8 mouse cellular contexts compared by ENCODE assay signal in the genomic region with DNA sequence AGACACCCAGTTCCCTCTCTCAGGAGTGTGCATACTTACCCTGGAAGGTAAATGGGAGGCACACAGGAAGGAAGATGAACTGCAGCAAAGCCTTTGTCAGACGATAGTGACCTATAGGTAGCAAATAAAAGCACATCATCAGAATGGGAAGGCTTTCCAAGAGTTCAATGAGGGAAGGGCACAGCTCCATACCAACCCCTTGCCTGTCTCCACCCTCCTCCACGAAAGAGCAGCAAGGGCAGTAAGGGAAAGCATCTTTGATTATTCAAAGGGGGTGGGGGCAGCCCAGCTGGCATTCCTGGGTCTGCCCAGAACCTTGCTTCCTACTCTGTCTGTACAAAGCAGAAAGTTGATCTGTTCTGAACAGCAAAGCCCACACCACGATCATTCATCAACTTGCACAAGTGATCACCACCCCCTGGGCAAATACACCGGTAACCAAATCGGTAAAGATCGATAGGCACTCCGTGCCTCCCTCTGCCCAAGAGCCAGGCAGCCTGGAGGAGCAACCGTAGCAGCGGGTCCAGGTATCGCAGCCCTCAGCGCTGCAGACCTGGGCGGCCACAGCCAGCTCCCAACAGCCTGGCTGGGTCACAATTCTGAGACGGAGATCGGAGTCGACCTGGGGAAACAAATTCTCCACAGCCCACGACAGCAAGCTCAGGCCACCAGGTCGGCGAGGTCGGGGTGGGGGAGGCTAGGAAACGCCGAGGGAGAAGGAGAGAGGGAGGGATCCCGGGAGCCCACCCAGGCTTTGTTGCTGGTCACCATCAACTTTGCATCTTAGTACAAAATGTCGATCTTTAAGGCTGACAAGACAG. TPM values are rescaled to one million over a fixed set of nuclear protein-coding genes. Genes with fewer than 3 reads are reported as not detected.
DNase-seq lines count a peak whose midpoint lies in the region; ATAC-seq lines count a peak whose summit lies in the region.

No protein-coding gene starts in this region.

- peak overlapping the region; percentile 100 for H3K4me2 ChIP-seq in midbrain, embryonic 12.5 days (replicated peaks)

- peak overlapping the region; percentile 89 for H3K9ac ChIP-seq in midbrain, embryonic 12.5 days (replicated peaks)

- H3K4me3 ChIP-seq in embryonic facial prominence, embryonic 10.5 days, result peak overlapping the region; percentile 95
- H3K4me3 ChIP-seq in hindbrain, embryonic 10.5 days, result peak overlapping the region; percentile 96
- H3K4me3 ChIP-seq in midbrain, embryonic 12.5 days, result peak overlapping the region; percentile 89

- H3K27me3 ChIP-seq in embryonic facial prominence, embryonic 10.5 days (replicated peaks; ENCODE audit: low read depth, poor library complexity, severe bottlenecking), result no peaks in the 10 kb centered on the region
- H3K27me3 ChIP-seq in hindbrain, embryonic 10.5 days (ENCODE audit: insufficient read depth, poor library complexity, severe bottlenecking), result no peaks in the 10 kb centered on the region
- H3K27me3 ChIP-seq in midbrain, embryonic 12.5 days, result no peaks in the 10 kb centered on the region

- no peak for ATAC-seq in midbrain, embryonic 12.5 days (ENCODE audit: low FRiP score, low read depth)

- peaks cover 9% of the 10 kb centered on the region for H3K4me1 ChIP-seq in embryonic facial prominence, embryonic 10.5 days
- H3K4me1 ChIP-seq in hindbrain, embryonic 10.5 days (replicated peaks), result peaks cover 22% of the 10 kb centered on the region
- H3K4me1 ChIP-seq in midbrain, embryonic 12.5 days, result peaks cover 5% of the 10 kb centered on the region

- H3K27ac ChIP-seq in embryonic facial prominence, embryonic 10.5 days (replicated peaks), result peak overlapping the region; percentile 96
- peak overlapping the region; percentile 96 for H3K27ac ChIP-seq in hindbrain, embryonic 10.5 days
- H3K27ac ChIP-seq in midbrain, embryonic 12.5 days (replicated peaks), result no peak overlapping the region

- DNase-seq in gastrocnemius, postnatal 10 days, result peak; percentile 17
- no peak for DNase-seq in gastrocnemius, adult 8-10 months (ENCODE audit: low spot score in 2 of 2)
- peak; percentile 18 for DNase-seq in NIH3T3 (ENCODE audit: low read depth)
- DNase-seq in embryonic facial prominence, embryonic 10.5 days (ENCODE audit: low spot score), result peak; percentile 57
- DNase-seq in hindbrain, embryonic 10.5 days (ENCODE audit: low spot score), result peak; percentile 53
- DNase-seq in left cerebral cortex, postnatal 4 days, result peak; percentile 7
- peak; percentile 47 for DNase-seq in testis, postnatal 10 days (ENCODE audit: low spot score)

- intact Hi-C loops in left cerebral cortex, postnatal 4 days (cut with DNase I), result no loop called here

- H3K9me3 ChIP-seq in embryonic facial prominence, embryonic 10.5 days, result no peaks in the 10 kb centered on the region
- H3K9me3 ChIP-seq in hindbrain, embryonic 10.5 days, result no peaks in the 10 kb centered on the region
- no peaks in the 10 kb centered on the region for H3K9me3 ChIP-seq in midbrain, embryonic 12.5 days

- 3% methylated on average over 23 of the region's 23 CpGs for WGBS in embryonic facial prominence, embryonic 10.5 days
- 3% methylated on average over 23 of the region's 23 CpGs for WGBS in hindbrain, embryonic 10.5 days
- 2% methylated on average over 23 of the region's 23 CpGs for WGBS in midbrain, embryonic 12.5 days

- H3K36me3 ChIP-seq in embryonic facial prominence, embryonic 10.5 days (replicated peaks), result peaks cover 10% of the 10 kb centered on the region
- H3K36me3 ChIP-seq in hindbrain, embryonic 10.5 days, result 0 out of 2 replicates have a peak, but pooled peaks cover 4% of the 10 kb centered on the region
- H3K36me3 ChIP-seq in midbrain, embryonic 12.5 days, result no peaks in the 10 kb centered on the region

RNA-seq across cellular contexts. Expression of a gene that starts 3.1 kb away (rescaled TPM):
- 10 to 100 TPM; 12.3 to 15.6 TPM for total RNA-seq in gastrocnemius, postnatal 10 days (2021)
- total RNA-seq in gastrocnemius, adult 8-10 months (2022), result 10 to 100 TPM in 1 of 4 experiments, 1 to 10 TPM in 3; 8.5 to 11.6 (median 9.0) TPM
- 44.6 and 48.3 TPM in 2 replicates for polyA plus RNA-seq in embryonic facial prominence, embryonic 10.5 days (2016; fragmentation: Nextera tagmentation; extraction: Ambion mirVana)
- 30.7 and 42.2 TPM in 2 replicates for polyA plus RNA-seq in hindbrain, embryonic 10.5 days (2016; fragmentation: Nextera tagmentation; extraction: Ambion mirVana)
- total RNA-seq in left cerebral cortex, postnatal 4 days (2021), result 10 to 100 TPM in 1 of 2 experiments, 1 to 10 TPM in 1; 9.1 to 10.3 TPM
- 32.6 and 32.8 TPM in 2 replicates for polyA plus RNA-seq in midbrain, embryonic 12.5 days (2016; fragmentation: Nextera tagmentation; extraction: Ambion mirVana)

Comparison
In these comparisons a context has a peak if more than half of its experiments do, and no peak if none do; other contexts are left out.
1. DNase-seq: peak in gastrocnemius, postnatal 10 days (single experiment), NIH3T3 (single experiment), embryonic facial prominence, embryonic 10.5 days (single experiment), hindbrain, embryonic 10.5 days (single experiment), left cerebral cortex, postnatal 4 days (single experiment) and testis, postnatal 10 days (single experiment); none in gastrocnemius, adult 8-10 months (0 of 2).
2. Peak in every context shown above with its lines, with median percentiles within 50 percentile points of each other: H3K4me3 ChIP-seq.